Mouse (Mus musculus) thymus, adult 2 months (tissue): ENCODE measurements around the gene Fgfr2.

ENCODE experiments used
- CTCF ChIP-seq: fragments of 200-500 bp; IDR thresholded peaks from 2 replicates; pipeline ENCODE4 v1.5.1; 2012; ENCODE audit warnings: mild to moderate bottlenecking, control low read depth, low read length, moderate library complexity, borderline replicate concordance; ENCODE audit not compliant: control insufficient read depth, poor library complexity, insufficient read depth; ENCODE audit errors: extremely low read depth
- POLR2A ChIP-seq: fragments of 200-500 bp; IDR thresholded peaks from 2 replicates; pipeline ENCODE4 v1.6.1; 2012; ENCODE audit warnings: mild to moderate bottlenecking, low read length, control low read depth, moderate library complexity; ENCODE audit not compliant: control insufficient read depth, poor library complexity, insufficient read depth; ENCODE audit errors: extremely low read depth

GRCm38 (mm10) chr7:131958705-131959104, 1164.4 kb downstream of the Fgfr2 start:
- no peak for TF ChIP-seq CTCF
- TF ChIP-seq POLR2A = no peak
